Mouse (Mus musculus): Measurements from ENCODE around the gene Faah. TPM values are rescaled to one million over a fixed set of nuclear protein-coding genes. Genes with fewer than 3 reads are reported as not detected.

Faah gene
- total and polyA plus RNA-seq, 3 experiments: 3.4 to 15.1 (median 13.3) TPM

DNA sequence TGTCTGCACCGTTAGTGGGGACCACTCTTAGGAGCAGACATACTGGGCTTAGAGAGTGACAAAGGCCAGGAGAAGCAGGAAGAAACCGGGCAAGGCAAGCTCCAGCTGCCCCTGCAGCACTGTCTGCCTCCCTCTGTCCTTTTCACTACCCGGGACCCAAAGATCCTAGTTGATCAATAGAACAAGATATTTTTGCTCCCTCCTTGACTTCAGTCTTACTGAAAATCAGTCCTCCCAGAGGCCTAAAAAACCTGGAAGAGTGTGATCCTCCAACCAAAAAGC is 62.3 kb downstream of the Faah start:
- H3K9me3 ChIP-seq (replicated peaks; ENCODE audit: low read length): no peaks in the 10 kb centered on the region
- no peaks in the 10 kb centered on the region for H3K79me2 ChIP-seq (replicated peaks; ENCODE audit: control insufficient read depth, extremely low read depth, insufficient read depth, poor library complexity, severe bottlenecking)
- in situ Hi-C loops (cut with MboI; ENCODE audit: low pct_ligation_motif_present, low pct_unique_long_range_greater_than_20kb, low sequenced_read_pairs): loop anchor here (10.0 kb wide), 2 partner anchors 51 to 221 kb away; partner anchors contain the start of gene Efcab14
- no peak overlapping the region for H3K4me2 ChIP-seq (ENCODE audit: insufficient read depth, low read depth, poor library complexity, severe bottlenecking)
- H3K9ac ChIP-seq (ENCODE audit: insufficient read depth, low read depth): no peak overlapping the region
- no peaks in the 10 kb centered on the region for H3K36me3 ChIP-seq (replicated peaks in 1 of 2; ENCODE audit: control insufficient read depth in 1 of 2, insufficient read depth in 1 of 2, low read length in 1 of 2)
- no peak for DNase-seq (ENCODE audit: extremely low read depth)
- TF ChIP-seq SMC3 (IDR thresholded peaks at IDR 0.05; ENCODE audit: low read depth, low read length) (no peak), POLR2AphosphoS2 (IDR thresholded peaks at IDR 0.05; ENCODE audit: low read depth, low read length) (no peak), MAFK (IDR thresholded peaks at IDR 0.05; ENCODE audit: insufficient replicate concordance, low read length) (no peak), ZKSCAN1 (IDR thresholded peaks at IDR 0.05; ENCODE audit: borderline replicate concordance, low read depth, low read length) (no peak), ELF1 (IDR thresholded peaks at IDR 0.05; ENCODE audit: low read depth, low read length) (no peak), CHD2 (IDR thresholded peaks at IDR 0.05; ENCODE audit: low read length) (no peak)
- no peaks in the 10 kb centered on the region for H3K4me1 ChIP-seq (ENCODE audit: control insufficient read depth in 1 of 2, insufficient read depth in 2 of 2)
- H3K27me3 ChIP-seq (replicated peaks): peaks cover 82% of the 10 kb centered on the region
- no peak overlapping the region for H3K27ac ChIP-seq (ENCODE audit: insufficient read depth, low read depth)
- H3K4me3 ChIP-seq (replicated peaks in 1 of 3; ENCODE audit: low read depth in 2 of 3, low read length in 2 of 3, poor library complexity in 1 of 3): no peak overlapping the region
- dilution Hi-C loops (cut with MboI; ENCODE audit: extremely low pct_ligation_motif_present, extremely low pct_unique_long_range_greater_than_20kb, low sequenced_read_pairs): no loop called here

GRCm38 (mm10) chr4:115954656-115955493 is 62.9 kb downstream of the Faah start:
- no peaks in the 10 kb centered on the region for H3K9me3 ChIP-seq (replicated peaks; ENCODE audit: low read length)
- dilution Hi-C loops (cut with MboI; ENCODE audit: extremely low pct_ligation_motif_present, extremely low pct_unique_long_range_greater_than_20kb, low sequenced_read_pairs) (no loop called here), in situ Hi-C loops (cut with MboI; ENCODE audit: low pct_ligation_motif_present, low pct_unique_long_range_greater_than_20kb, low sequenced_read_pairs) (loop anchor here (10.0 kb wide), 2 partner anchors 50 to 220 kb away; partner anchors contain the start of gene Efcab14)
- H3K9ac ChIP-seq (ENCODE audit: insufficient read depth, low read depth): no peak overlapping the region
- H3K27ac ChIP-seq (ENCODE audit: insufficient read depth, low read depth): no peak overlapping the region
- no peak overlapping the region for H3K4me3 ChIP-seq (replicated peaks in 1 of 3; ENCODE audit: low read depth in 2 of 3, low read length in 2 of 3, poor library complexity in 1 of 3)
- H3K4me1 ChIP-seq (ENCODE audit: control insufficient read depth in 1 of 2, insufficient read depth in 2 of 2): no peaks in the 10 kb centered on the region
- H3K4me2 ChIP-seq (ENCODE audit: insufficient read depth, low read depth, poor library complexity, severe bottlenecking): no peak overlapping the region
- TF ChIP-seq RAD21 (IDR thresholded peaks at IDR 0.05; ENCODE audit: low read depth, low read length) (no peak), MEF2A (IDR thresholded peaks at IDR 0.05; ENCODE audit: borderline replicate concordance, low read depth, low read length) (no peak), MAFK (IDR thresholded peaks at IDR 0.05; ENCODE audit: insufficient replicate concordance, low read length) (no peak), EP300 (IDR thresholded peaks at IDR 0.05; ENCODE audit: low read length) (no peak), ELF1 (IDR thresholded peaks at IDR 0.05; ENCODE audit: low read depth, low read length) (no peak), SIN3A (IDR thresholded peaks at IDR 0.05; ENCODE audit: low read length) (no peak), RCOR1 (conservative IDR thresholded peaks at IDR 0.05; ENCODE audit: low read depth, low read length) (no peak), NELFE (IDR thresholded peaks at IDR 0.05; ENCODE audit: low read depth, low read length) (no peak), IRF4 (IDR thresholded peaks at IDR 0.05; ENCODE audit: low read depth, low read length) (no peak), NRF1 (IDR thresholded peaks at IDR 0.05; ENCODE audit: low read depth, low read length) (no peak), ETS1 (conservative IDR thresholded peaks at IDR 0.05; ENCODE audit: low read depth, low read length) (no peak), E2F4 (IDR thresholded peaks at IDR 0.05; ENCODE audit: insufficient replicate concordance, low read depth, low read length) (no peak), GABPA (IDR thresholded peaks at IDR 0.05; ENCODE audit: insufficient replicate concordance, low read depth, low read length) (no peak), SMC3 (IDR thresholded peaks at IDR 0.05; ENCODE audit: low read depth, low read length) (no peak), JUN (IDR thresholded peaks at IDR 0.05; ENCODE audit: insufficient read depth, low read depth, low read length) (no peak), ZMIZ1 (IDR thresholded peaks at IDR 0.05; ENCODE audit: low read depth, low read length) (no peak)
- no peaks in the 10 kb centered on the region for H3K79me2 ChIP-seq (replicated peaks; ENCODE audit: control insufficient read depth, extremely low read depth, insufficient read depth, poor library complexity, severe bottlenecking)
- H3K36me3 ChIP-seq (replicated peaks in 1 of 2; ENCODE audit: control insufficient read depth in 1 of 2, insufficient read depth in 1 of 2, low read length in 1 of 2): no peaks in the 10 kb centered on the region
- H3K27me3 ChIP-seq (replicated peaks): peaks cover 82% of the 10 kb centered on the region
- DNase-seq (ENCODE audit: extremely low read depth): no peak
